Mouse (Mus musculus) right cerebral cortex, postnatal 4 days (tissue): Measurements from ENCODE around the gene Trem3.

ENCODE experiments used
- DNase-seq: peaks from one replicate; pipeline ENCODE4 v3.0.0-alpha.2; 2022

The Trem3 gene

DNA sequence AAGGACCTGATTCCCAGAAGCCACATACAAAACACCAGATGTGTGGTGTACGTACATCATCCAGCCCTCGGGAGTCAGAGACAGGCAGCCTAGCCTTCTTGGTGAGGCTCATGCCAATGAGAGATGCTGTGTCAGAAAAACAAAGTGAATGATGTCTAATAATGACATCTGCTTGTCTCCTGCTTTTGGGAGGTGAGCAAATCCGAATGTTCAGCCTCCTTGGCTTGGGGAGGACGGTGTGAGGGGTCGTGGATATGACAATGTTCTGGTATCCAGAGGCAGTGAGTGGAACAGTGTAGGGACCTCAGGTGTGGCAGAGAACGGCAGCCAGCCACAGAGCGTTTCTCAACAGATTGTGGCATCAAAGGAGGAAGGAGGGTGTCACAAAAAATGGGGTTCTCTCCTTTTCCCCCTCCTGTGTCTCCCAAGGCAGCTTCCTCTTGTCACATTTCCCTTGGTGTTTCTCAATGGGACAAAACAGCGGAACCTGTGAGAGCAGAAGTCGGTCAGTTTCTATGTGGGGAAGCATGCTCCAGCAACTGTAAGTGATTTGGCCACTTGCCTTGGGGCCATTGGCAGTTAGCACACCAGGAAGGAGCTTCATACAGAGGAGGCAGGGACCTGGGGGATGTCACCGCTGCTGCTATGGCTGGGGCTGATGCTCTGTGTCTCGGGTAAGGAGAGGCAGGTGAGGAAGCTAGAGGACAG, at the start of gene Trem3:
Gene Trem3, plus strand, starts transcription at position 557 of the 708 bp plus-strand sequence.
- DNase-seq, result no peak

GRCm38 (mm10) chr17:48203086-48203485, 44.5 kb upstream of the Trem3 start:
- DNase-seq, result no peak

DNA sequence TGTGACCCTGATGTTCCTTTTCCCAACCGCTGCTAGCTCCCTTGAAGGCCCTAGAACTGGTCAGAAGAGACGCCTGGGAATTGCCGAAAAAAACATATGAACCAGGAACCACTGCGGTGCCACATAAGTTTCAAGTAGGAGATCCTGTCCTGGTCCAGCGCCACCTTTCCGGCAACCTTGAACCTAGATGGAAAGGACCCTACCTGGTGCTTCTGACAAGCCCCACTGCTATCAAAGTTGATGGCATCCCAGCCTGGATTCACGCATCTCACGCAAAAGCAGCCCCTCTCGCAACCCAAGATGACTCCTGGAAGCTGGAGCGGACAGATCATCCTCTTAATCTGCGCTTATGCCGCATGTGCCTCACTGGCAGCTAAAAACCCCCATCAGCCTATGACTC, 35.0 kb upstream of the Trem3 start:
- DNase-seq, result no peak

- DNase-seq, result no peak
Measured at GRCm38 (mm10) chr17:48213511-48213910, 34.1 kb upstream of the Trem3 start.

DNA sequence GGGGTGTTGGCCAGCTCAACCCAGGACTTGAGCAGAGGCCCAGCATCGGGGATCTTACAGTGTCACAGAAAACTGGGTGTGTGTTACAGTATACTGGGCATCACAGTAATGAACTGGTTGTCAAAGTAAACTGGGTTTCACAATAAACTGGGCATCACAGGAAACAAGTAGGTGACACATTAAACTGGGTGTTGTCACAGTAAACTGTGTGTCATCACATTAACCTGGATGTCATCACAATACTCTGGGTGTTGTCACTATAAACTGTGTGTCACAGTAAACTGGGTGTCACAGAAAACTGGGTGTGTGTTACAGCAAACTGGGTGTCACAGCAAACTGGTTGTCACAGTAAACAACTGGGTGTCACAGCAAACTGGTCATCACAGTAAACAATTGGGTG, 32.1 kb upstream of the Trem3 start:
- DNase-seq, result no peak

GRCm38 (mm10) chr17:48230680-48231079, 16.9 kb upstream of the Trem3 start:
- no peak for DNase-seq

GRCm38 (mm10) chr17:48232518-48232917, 15.1 kb upstream of the Trem3 start, which contains the start of gene Trem1:
Trem1 (plus strand) TSS chr17:48232768.
- DNase-seq, result no peak

- DNase-seq, result no peak
Measured at GRCm38 (mm10) chr17:48233789-48234188, 13.8 kb upstream of the Trem3 start.

GRCm38 (mm10) chr17:48234550-48234949, 13.0 kb upstream of the Trem3 start:
- DNase-seq, result no peak

DNA sequence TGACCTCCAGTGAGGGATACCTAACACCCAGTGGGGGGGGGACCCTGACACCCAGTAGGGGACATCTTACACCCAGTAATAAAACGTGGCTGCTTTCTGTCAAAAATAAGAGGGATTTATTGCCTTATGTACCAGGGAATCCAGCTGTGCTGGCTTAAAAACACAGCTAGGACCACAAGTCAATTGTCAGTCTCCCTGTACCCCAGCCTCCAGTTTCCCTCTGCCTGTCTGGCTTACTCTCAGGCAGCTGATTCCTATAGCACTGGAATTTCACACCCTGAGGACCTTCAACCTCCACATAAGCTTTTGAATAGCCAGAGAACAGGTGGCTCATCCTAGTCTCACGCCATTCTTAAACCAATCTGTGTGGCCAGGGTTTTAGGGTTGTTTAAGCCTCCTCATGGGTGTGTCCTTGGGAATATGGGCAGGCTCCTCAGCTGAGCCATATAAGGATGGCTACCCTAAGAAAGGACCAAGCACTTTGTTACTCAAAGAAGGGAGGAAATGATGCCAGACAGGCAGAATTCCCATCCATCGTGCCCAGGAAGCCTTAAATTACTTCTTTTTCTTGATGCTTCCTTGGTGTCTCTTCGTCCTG, 11.7 kb upstream of the Trem3 start:
- DNase-seq, result no peak

DNA sequence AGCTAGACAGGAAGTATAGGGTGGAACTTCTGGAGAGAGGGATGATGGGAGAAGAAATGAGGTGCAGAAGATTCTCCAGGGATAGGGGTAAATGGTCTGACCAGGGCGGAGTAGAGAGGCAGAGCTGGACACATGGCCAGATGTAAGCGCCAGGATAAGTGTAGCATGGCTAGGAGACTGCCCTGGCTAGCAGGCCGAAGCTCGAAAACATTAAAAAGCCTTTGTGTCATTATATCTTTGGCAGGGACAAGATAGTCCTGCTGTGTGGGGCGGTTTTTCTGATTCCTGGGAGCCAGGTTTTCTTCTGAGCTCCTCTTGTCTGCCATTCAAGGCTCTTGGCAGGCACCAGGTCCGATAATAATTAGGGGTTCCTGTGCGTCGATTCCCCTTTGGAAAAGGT, 10.0 kb upstream of the Trem3 start:
- DNase-seq, result no peak

DNA sequence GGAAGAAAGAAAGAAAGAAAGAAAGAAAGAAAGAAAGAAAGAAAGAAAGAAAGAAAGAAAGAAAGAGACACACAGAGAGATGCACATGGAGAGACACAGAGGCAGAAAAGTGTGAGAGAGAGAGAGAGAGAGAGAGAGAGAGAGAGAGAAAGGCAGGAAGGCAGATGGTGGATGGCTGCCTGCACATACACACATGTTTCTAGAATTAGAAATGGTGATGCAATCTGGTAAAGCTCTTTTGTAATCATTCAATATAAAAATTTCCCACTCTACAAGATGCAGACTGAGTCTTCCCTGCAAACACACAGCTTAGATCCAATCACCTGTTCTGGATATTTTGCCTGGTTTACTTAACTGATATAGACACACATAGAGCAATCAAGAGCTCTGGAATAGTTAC, 1.5 kb downstream of the Trem3 start:
- no peak for DNase-seq

- no peak for DNase-seq
Measured at GRCm38 (mm10) chr17:48249501-48249900, 1.9 kb downstream of the Trem3 start.

- no peak for DNase-seq
Measured at GRCm38 (mm10) chr17:48250631-48251030, 3.1 kb downstream of the Trem3 start.

DNA sequence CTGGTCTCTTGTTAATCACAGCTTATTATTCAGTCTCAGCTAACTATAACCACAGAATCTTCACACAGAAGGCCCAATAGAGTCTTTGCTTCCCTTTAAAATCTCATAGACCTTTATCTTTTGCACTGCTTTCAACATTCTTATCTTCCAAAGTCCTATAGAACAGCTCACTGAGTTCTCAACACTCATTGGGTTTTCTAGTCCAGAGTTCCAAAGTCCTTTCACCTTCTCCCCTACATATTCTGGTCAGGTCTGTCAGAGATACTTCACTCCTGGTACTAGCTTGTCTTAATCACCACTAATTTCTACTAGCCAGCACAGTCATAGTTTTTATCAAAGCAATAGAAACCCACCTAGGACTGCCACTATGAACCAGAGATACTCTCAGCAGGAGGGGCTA, 9.0 kb downstream of the Trem3 start:
- DNase-seq, result no peak

GRCm38 (mm10) chr17:48261868-48262267, 14.3 kb downstream of the Trem3 start:
- no peak for DNase-seq

DNA sequence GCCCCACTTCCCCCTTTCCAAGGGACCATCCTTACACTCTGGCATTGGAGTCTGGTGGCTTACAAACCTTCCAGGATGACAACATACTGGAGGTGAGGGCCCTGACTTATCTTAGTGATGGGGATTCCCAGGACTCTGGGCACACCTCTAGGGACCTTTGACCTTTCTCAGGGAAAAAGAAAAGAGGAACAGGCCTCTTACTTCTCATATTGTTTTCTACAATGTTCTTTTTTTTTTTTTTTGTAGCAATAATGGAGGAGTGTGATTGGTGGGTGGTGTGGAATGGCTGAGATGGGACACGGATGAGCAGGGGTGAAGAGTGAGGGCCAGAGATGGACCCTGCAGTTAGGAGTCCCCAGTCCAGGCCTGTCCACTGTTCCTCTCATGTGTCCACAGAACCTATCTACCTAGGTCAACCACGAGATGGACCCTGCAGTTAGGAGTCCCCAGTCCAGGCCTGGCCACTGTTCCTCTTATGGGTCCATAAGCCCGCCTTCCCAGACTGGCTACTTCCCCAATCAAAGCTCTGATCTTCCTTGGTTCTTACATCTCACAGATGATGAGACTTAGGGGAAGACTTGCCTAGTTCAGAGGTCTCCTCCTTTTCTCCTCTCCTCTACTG, 16.3 kb downstream of the Trem3 start, which contains the start of gene Treml4:
Gene Treml4, plus strand, starts transcription at position 555 of the 622 bp plus-strand sequence.
- no peak for DNase-seq

DNA sequence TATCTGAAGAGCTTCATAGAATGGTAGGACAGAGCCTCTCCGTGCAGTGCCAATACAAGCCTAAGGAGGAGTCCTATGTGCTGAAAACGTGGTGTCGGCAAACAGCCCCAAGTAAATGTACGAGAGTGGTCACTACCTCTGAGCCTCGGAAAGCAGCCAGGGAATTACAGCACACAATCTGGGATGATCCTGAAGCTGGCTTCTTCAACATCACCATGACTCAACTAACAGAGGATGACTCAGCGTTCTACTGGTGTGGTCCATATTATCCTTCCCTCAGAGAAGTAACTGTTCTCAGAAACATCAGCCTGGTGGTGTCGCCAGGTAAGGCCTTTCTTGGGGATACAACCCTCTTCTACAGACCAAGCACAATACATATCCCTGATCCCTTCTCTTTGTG, 17.1 kb downstream of the Trem3 start:
- DNase-seq, result no peak

DNA sequence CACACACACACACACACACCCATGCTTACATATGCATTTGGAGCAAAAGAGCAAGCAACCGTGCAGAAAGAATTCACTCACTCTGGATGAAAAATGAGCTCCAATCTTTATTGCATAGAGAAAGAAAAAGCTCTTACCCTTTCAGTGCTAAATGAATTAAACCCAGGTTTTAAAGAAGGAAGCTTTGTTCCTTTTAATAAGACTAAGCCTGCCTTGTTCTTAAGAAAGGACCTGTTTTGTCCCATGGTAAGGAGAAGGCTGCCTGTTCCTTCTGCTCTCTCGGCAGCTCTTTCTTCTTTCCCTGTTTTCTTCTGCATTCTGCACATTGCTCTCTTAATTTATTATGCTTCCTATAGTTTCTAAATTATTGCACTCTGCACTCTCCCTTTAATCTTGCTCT, 18.6 kb downstream of the Trem3 start:
- no peak for DNase-seq

DNA sequence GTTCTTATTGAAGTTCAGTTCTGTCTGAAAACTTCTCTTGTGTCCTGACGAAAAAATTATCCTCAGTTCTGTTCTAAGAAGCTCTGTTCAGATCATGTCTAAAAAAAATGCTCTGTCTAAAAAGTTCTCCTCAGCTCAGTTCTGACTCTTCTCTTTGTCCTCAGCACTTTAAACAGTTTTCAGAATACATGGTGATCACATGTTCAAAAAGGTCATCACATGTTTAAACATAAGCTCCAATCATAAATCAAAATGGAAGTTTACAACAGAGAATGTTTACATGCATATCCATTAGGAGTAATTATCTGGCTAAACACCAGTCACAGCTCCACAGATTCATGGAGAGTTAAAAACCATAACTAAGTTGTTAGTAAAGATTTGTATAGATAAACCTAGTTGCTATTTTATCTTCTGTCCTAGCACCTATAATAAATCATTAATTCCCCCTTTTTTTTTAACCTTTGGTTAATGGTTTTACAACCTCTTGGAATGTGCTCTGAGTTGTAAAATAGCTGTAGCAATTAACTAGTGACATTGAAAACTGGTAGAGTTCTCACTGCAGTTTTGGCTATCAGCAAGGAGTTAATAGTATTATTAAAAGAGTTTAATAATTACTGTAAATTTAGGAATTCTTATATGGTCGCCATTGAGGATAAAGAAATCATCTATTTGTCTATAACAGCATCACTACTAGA, 19.2 kb downstream of the Trem3 start:
- DNase-seq, result no peak

DNA sequence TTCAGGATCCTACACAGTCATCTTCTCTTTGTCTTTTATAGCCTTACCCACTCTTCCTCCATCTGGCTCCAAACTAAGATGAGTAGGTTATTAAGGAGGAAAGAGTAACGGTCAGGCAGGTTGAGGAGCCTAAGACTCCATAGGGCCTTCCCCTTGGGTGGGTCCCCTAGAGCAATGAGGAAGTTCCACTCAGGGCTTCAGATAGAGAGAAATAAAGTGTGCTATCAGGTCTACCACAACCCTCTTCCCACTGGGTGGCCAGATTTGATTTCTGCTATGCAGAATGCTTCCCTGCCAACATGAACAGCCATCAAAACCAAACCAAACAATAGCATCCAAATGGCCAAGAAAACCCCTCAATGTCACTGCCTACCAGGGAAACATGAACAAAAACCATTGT, 20.0 kb downstream of the Trem3 start:
- no peak for DNase-seq

DNA sequence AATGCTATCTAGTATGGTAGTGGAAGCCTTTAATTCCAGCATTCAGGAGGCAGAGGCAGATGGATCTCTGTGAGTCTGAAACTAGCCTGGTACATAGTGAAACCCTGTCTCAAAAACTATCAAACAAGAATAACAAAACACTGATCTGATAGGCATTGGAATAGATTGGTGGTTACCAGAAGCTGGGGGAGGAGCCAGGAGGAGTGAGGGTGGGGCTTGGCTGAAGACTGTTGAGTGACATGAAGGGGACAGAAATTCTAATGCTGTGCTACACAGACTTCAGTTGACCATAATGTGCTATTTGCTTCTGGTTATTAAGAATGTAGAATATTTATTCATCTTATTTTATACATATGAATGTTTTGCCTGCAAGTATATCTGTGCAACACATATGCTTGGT, 20.7 kb downstream of the Trem3 start:
- DNase-seq, result no peak

GRCm38 (mm10) chr17:48269833-48270232, 22.3 kb downstream of the Trem3 start:
- DNase-seq, result no peak

- no peak for DNase-seq
Measured at GRCm38 (mm10) chr17:48272158-48272557, 24.6 kb downstream of the Trem3 start.
